Mouse (Mus musculus): ENCODE results near the gene Ndufs5. TPM values are rescaled to one million over a fixed set of nuclear protein-coding genes. Genes with fewer than 3 reads are reported as not detected.

The Ndufs5 gene
- total and polyA plus RNA-seq, 3 experiments = 121 to 213 (median 174) TPM

- no peak for TF ChIP-seq MEF2A (IDR thresholded peaks at IDR 0.05; ENCODE audit: borderline replicate concordance, low read depth, low read length)
- no peak for TF ChIP-seq TCF12 (IDR thresholded peaks at IDR 0.05; ENCODE audit: low read depth, low read length)
- no peak for TF ChIP-seq POLR2AphosphoS2 (IDR thresholded peaks at IDR 0.05; ENCODE audit: low read depth, low read length)
- no peak for TF ChIP-seq MYC (IDR thresholded peaks at IDR 0.05; ENCODE audit: low read depth, low read length)
- no peak for TF ChIP-seq IRF4 (IDR thresholded peaks at IDR 0.05; ENCODE audit: low read depth, low read length)
- no peak for TF ChIP-seq USF2 (conservative IDR thresholded peaks at IDR 0.05; ENCODE audit: low read depth, low read length)
- TF ChIP-seq ELF1 (IDR thresholded peaks at IDR 0.05; ENCODE audit: low read depth, low read length) = no peak
- TF ChIP-seq ZMIZ1 (IDR thresholded peaks at IDR 0.05; ENCODE audit: low read depth, low read length) = no peak
- no peak for TF ChIP-seq ETS1 (conservative IDR thresholded peaks at IDR 0.05; ENCODE audit: low read depth, low read length)
- no peak for TF ChIP-seq KAT2A (IDR thresholded peaks at IDR 0.05; ENCODE audit: insufficient replicate concordance, low read length)
- no peak for TF ChIP-seq ZNF384 (IDR thresholded peaks at IDR 0.05; ENCODE audit: low read depth, low read length)
- no peak for TF ChIP-seq MXI1 (IDR thresholded peaks at IDR 0.05; ENCODE audit: low read depth, low read length)
- TF ChIP-seq PAX5 (IDR thresholded peaks at IDR 0.05; ENCODE audit: low read length) = no peak
- TF ChIP-seq EP300 (IDR thresholded peaks at IDR 0.05; ENCODE audit: low read length) = no peak
- no peak for TF ChIP-seq RAD21 (IDR thresholded peaks at IDR 0.05; ENCODE audit: low read depth, low read length)
- in situ Hi-C loops (cut with MboI; ENCODE audit: low pct_ligation_motif_present, low pct_unique_long_range_greater_than_20kb, low sequenced_read_pairs) (no loop called here), dilution Hi-C loops (cut with MboI; ENCODE audit: extremely low pct_ligation_motif_present, extremely low pct_unique_long_range_greater_than_20kb, low sequenced_read_pairs) (no loop called here)
- Histone ChIP-seq H3K4me2 (ENCODE audit: insufficient read depth, low read depth, poor library complexity, severe bottlenecking) (no peak overlapping the region), H3K36me3 (replicated peaks in 1 of 2; ENCODE audit: control insufficient read depth in 1 of 2, insufficient read depth in 1 of 2, low read length in 1 of 2) (no peaks in the 10 kb centered on the region), H3K79me2 (replicated peaks; ENCODE audit: control insufficient read depth, extremely low read depth, insufficient read depth, poor library complexity, severe bottlenecking) (no peaks in the 10 kb centered on the region), H3K9me3 (replicated peaks; ENCODE audit: low read length) (no peaks in the 10 kb centered on the region), H3K4me3 (replicated peaks in 1 of 3; ENCODE audit: low read depth in 2 of 3, low read length in 2 of 3, poor library complexity in 1 of 3) (no peak overlapping the region), H3K4me1 (ENCODE audit: control insufficient read depth in 1 of 2, insufficient read depth in 2 of 2) (no peaks in the 10 kb centered on the region), H3K27me3 (replicated peaks) (peaks cover 22% of the 10 kb centered on the region), H3K9ac (ENCODE audit: insufficient read depth, low read depth) (no peak overlapping the region), H3K27ac (ENCODE audit: insufficient read depth, low read depth) (no peak overlapping the region)
- DNase-seq (ENCODE audit: extremely low read depth) = no peak
Observed at GRCm38 (mm10) chr4:123677060-123677804, 40.8 kb downstream of the Ndufs5 start.

DNA sequence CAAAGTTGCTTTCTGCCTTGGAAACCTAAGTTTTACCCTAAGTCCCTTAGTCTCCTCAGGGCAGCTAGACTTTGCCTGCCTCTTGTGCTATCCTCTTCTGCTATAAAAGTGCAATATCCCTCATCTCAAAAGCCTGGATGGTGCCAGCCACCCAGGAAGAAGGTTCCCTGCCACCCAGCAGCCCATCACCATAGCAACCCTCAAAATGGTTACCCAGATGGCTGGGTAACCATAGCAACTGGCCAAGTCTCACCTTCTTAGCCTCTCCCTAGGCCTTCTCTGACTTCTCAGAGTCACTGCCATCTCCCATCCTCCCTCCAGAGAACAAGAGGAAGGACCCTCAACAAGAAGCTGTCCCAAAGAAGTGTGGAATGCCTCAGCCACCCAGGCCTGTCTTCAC is 47.4 kb downstream of the Ndufs5 start:
- H3K9me3 ChIP-seq (replicated peaks; ENCODE audit: low read length) = no peaks in the 10 kb centered on the region
- no peak overlapping the region for H3K9ac ChIP-seq (ENCODE audit: insufficient read depth, low read depth)
- no peak for DNase-seq (ENCODE audit: extremely low read depth)
- H3K27me3 ChIP-seq (replicated peaks) = no peaks in the 10 kb centered on the region
- no peak overlapping the region for H3K4me2 ChIP-seq (ENCODE audit: insufficient read depth, low read depth, poor library complexity, severe bottlenecking)
- in situ Hi-C loops (cut with MboI; ENCODE audit: low pct_ligation_motif_present, low pct_unique_long_range_greater_than_20kb, low sequenced_read_pairs) (no loop called here), dilution Hi-C loops (cut with MboI; ENCODE audit: extremely low pct_ligation_motif_present, extremely low pct_unique_long_range_greater_than_20kb, low sequenced_read_pairs) (no loop called here)
- TF ChIP-seq GABPA (IDR thresholded peaks at IDR 0.05; ENCODE audit: insufficient replicate concordance, low read depth, low read length) = no peak
- TF ChIP-seq PAX5 (IDR thresholded peaks at IDR 0.05; ENCODE audit: low read length) = no peak
- H3K27ac ChIP-seq (ENCODE audit: insufficient read depth, low read depth) = no peak overlapping the region
- H3K79me2 ChIP-seq (replicated peaks; ENCODE audit: control insufficient read depth, extremely low read depth, insufficient read depth, poor library complexity, severe bottlenecking) = no peaks in the 10 kb centered on the region
- H3K36me3 ChIP-seq (replicated peaks in 1 of 2; ENCODE audit: control insufficient read depth in 1 of 2, insufficient read depth in 1 of 2, low read length in 1 of 2) = no peaks in the 10 kb centered on the region
- H3K4me3 ChIP-seq (replicated peaks in 1 of 3; ENCODE audit: low read depth in 2 of 3, low read length in 2 of 3, poor library complexity in 1 of 3) = no peak overlapping the region
- peaks cover 4 to 39% of the 10 kb centered on the region in 2 experiments; a peak in 3 of 4 replicates for H3K4me1 ChIP-seq (ENCODE audit: control insufficient read depth in 1 of 2, insufficient read depth in 2 of 2)
